Mouse (Mus musculus) hindbrain, postnatal 0 days (tissue): ENCODE measurements around the gene Fli1. TPM values are rescaled to one million over a fixed set of nuclear protein-coding genes. Genes with fewer than 3 reads are reported as not detected.

Source experiments
- ATAC-seq: fragments of 200-750 bp; cut with Nextera tagmentation; 2 replicates; pipeline ENCODE4 v1.8.0; 2017; ENCODE audit warnings: mild to moderate bottlenecking, moderate TSS enrichment, moderate library complexity
- DNase-seq: peaks from one replicate; pipeline ENCODE4 v3.0.0-alpha.2; 2015; ENCODE audit warnings: low spot score
- H3K27ac ChIP-seq: fragments of 300-500 bp; sonication (generic); 2 replicates; pipeline ENCODE4 v1.5.1; 2014; ENCODE audit warnings: mild to moderate bottlenecking
- H3K27me3 ChIP-seq: fragments of 300-500 bp; sonication (generic); 2 replicates; pipeline ENCODE4 v1.6.1; 2014; ENCODE audit warnings: low read length, mixed read lengths; ENCODE audit not compliant: insufficient read depth
- H3K36me3 ChIP-seq: fragments of 300-500 bp; sonication (generic); 2 replicates; pipeline ENCODE4 v1.6.1; 2014; ENCODE audit warnings: low read length, mixed read lengths; ENCODE audit not compliant: insufficient read depth
- H3K4me1 ChIP-seq: fragments of 300-500 bp; sonication (generic); 2 replicates; pipeline ENCODE4 v1.6.1; 2014; ENCODE audit warnings: antibody characterized with exemption, low read length, mixed read lengths; ENCODE audit not compliant: insufficient read depth
- H3K4me2 ChIP-seq: fragments of 300-500 bp; sonication (generic); 2 replicates; pipeline ENCODE4 v1.6.1; 2014; ENCODE audit warnings: low read depth, mild to moderate bottlenecking, low read length, moderate library complexity, mixed read lengths
- H3K4me3 ChIP-seq: fragments of 300-500 bp; sonication (generic); 2 replicates; pipeline ENCODE4 v1.5.1; 2014; ENCODE audit warnings: low read length
- H3K9ac ChIP-seq: fragments of 300-500 bp; sonication (generic); replicated peaks from 2 replicates; pipeline ENCODE4 v1.6.1; 2014; ENCODE audit warnings: mild to moderate bottlenecking, low read length, moderate library complexity, mixed read lengths
- H3K9me3 ChIP-seq: fragments of 300-500 bp; sonication (generic); 2 replicates; pipeline ENCODE4 v1.6.1; 2016; ENCODE audit warnings: low read length, mixed read lengths
- CTCF ChIP-seq: IDR thresholded peaks from 2 replicates; pipeline ENCODE4 v1.5.1; 2016; ENCODE audit warnings: antibody characterized with exemption, control low read depth, low read depth
- WGBS: fragments of 180-500 bp; shearing (Covaris S2); extraction: QIAGEN DNeasy Blood & Tissue Kit; methylation state at CpG from one replicate; pipeline ENCODE4 v1.1.7; 2014; 5-methylcytosine and 5-hydroxymethylcytosine counted together
- polyA plus RNA-seq: library from polyadenylated mRNA; unstranded; fragments of >200 nt; fragmentation: Nextera tagmentation; extraction: Ambion mirVana; gene quantifications from 2 replicates; pipeline ENCODE4 v1.2.1, GENCODE M21; 2015
- total RNA-seq: library from RNA; depleted of rRNA; stranded (reverse); fragments of >200 nt; gene quantifications from 2 replicates; pipeline ENCODE4 v1.2.3, GENCODE M21; 2014

Gene Fli1
- total and polyA plus RNA-seq, 2 experiments from 2014 or later = 5.6 to 10.8 TPM

- Histone ChIP-seq H3K4me2 (no peak overlapping the region), H3K27ac (no peak overlapping the region), H3K9ac (no peak overlapping the region), H3K9me3 (no peaks in the 10 kb centered on the region), H3K4me1 (0 out of 2 replicates have a peak, but pooled peaks cover 5% of the 10 kb centered on the region), H3K36me3 (no peaks in the 10 kb centered on the region), H3K4me3 (no peak overlapping the region), H3K27me3 (no peaks in the 10 kb centered on the region)
- 55% methylated on average over 3 of the region's 3 CpGs for WGBS
- ATAC-seq = no peak
- DNase-seq = peak; percentile 38
- TF ChIP-seq CTCF = peak; percentile 56
These were observed 96.9 kb downstream of the Fli1 start for GRCm38 (mm10) chr9:32445789-32446188.

GRCm38 (mm10) chr9:32444453-32445201, 98.0 kb downstream of the Fli1 start:
- no peak for TF ChIP-seq CTCF
- H3K4me2 ChIP-seq = no peak overlapping the region
- H3K9ac ChIP-seq = no peak overlapping the region
- DNase-seq (no peak), ATAC-seq (no peak)
- H3K27me3 ChIP-seq = no peaks in the 10 kb centered on the region
- H3K4me3 ChIP-seq = no peak overlapping the region
- no peaks in the 10 kb centered on the region for H3K36me3 ChIP-seq
- H3K4me1 ChIP-seq = 0 out of 2 replicates have a peak, but pooled peaks cover under 1% of the 10 kb centered on the region
- H3K9me3 ChIP-seq = no peaks in the 10 kb centered on the region
- WGBS = 82% methylated on average over 6 of the region's 6 CpGs
- no peak overlapping the region for H3K27ac ChIP-seq

- H3K36me3 ChIP-seq = no peaks in the 10 kb centered on the region
- no peaks in the 10 kb centered on the region for H3K9me3 ChIP-seq
- H3K27me3 ChIP-seq = no peaks in the 10 kb centered on the region
- DNase-seq (peak; percentile 52), ATAC-seq (peak; percentile 55; the same call in 1 of the 2 replicates)
- no peak for TF ChIP-seq CTCF
- no peak overlapping the region for H3K9ac ChIP-seq
- no peaks in the 10 kb centered on the region for H3K4me1 ChIP-seq
- 31% methylated on average over 6 of the region's 6 CpGs for WGBS
- H3K4me3 ChIP-seq = no peak overlapping the region
- H3K27ac ChIP-seq = no peak overlapping the region
- no peak overlapping the region for H3K4me2 ChIP-seq
These were observed 98.8 kb downstream of the Fli1 start for GRCm38 (mm10) chr9:32443817-32444216.

- H3K27me3 ChIP-seq = no peaks in the 10 kb centered on the region
- H3K36me3 ChIP-seq = no peaks in the 10 kb centered on the region
- no peaks in the 10 kb centered on the region for H3K4me1 ChIP-seq
- 63% methylated on average over 3 of the region's 3 CpGs for WGBS
- no peak for TF ChIP-seq CTCF
- no peak overlapping the region for H3K27ac ChIP-seq
- H3K4me2 ChIP-seq = no peak overlapping the region
- no peaks in the 10 kb centered on the region for H3K9me3 ChIP-seq
- DNase-seq (no peak), ATAC-seq (no peak)
- no peak overlapping the region for H3K9ac ChIP-seq
- no peak overlapping the region for H3K4me3 ChIP-seq
These were observed 99.5 kb downstream of the Fli1 start for GRCm38 (mm10) chr9:32443115-32443514.

- Histone ChIP-seq H3K36me3 (no peaks in the 10 kb centered on the region), H3K9ac (no peak overlapping the region), H3K9me3 (no peaks in the 10 kb centered on the region), H3K4me2 (no peak overlapping the region), H3K4me1 (no peaks in the 10 kb centered on the region), H3K4me3 (no peak overlapping the region), H3K27me3 (no peaks in the 10 kb centered on the region), H3K27ac (no peak overlapping the region)
- DNase-seq (peak; percentile 5), ATAC-seq (peak; percentile 40; the same call in 1 of the 2 replicates)
- WGBS = 61% methylated on average over 19 of the region's 19 CpGs
- TF ChIP-seq CTCF = no peak
These were observed 108.1 kb downstream of the Fli1 start for GRCm38 (mm10) chr9:32434241-32435213.

- TF ChIP-seq CTCF = no peak
- WGBS = 89% methylated on average over 3 of the region's 3 CpGs
- no peaks in the 10 kb centered on the region for H3K36me3 ChIP-seq
These were observed 111.6 kb downstream of the Fli1 start for GRCm38 (mm10) chr9:32431061-32431460.

More at GRCm38 (mm10) chr9:32431061-32431460, 111.6 kb downstream of the Fli1 start:
- Histone ChIP-seq H3K27ac (no peak overlapping the region), H3K4me1 (no peaks in the 10 kb centered on the region), H3K9ac (no peak overlapping the region), H3K4me2 (no peak overlapping the region), H3K4me3 (no peak overlapping the region), H3K9me3 (no peaks in the 10 kb centered on the region), H3K27me3 (no peaks in the 10 kb centered on the region)
- DNase-seq = no peak
- ATAC-seq = no peak
